Mouse (Mus musculus): ENCODE data around the gene Wipi1.
"Not testable (repeated sequence)": the region's sequence is repeated elsewhere in the genome, so short reads cannot be mapped to it uniquely, and the experiment has no call there.

GRCm38 (mm10) chr11:109619055-109619454 is 7.3 kb upstream of the Wipi1 start:
- not testable (repeated sequence) for TF ChIP-seq MAFK (IDR thresholded peaks at IDR 0.05; ENCODE audit: insufficient read depth, low read depth, low read length); CHD2 (IDR thresholded peaks at IDR 0.05; ENCODE audit: low read depth, low read length); ZNF384 (IDR thresholded peaks at IDR 0.05; ENCODE audit: low read depth, low read length); ZC3H11A (IDR thresholded peaks at IDR 0.05; ENCODE audit: borderline replicate concordance, low read depth, low read length)
